ENCODE assay signal across 20 mouse cellular contexts in genomic region chr13:77256541-77256940, GRCm38 (mm10).
A peak's percentile ranks its signal among the peaks of the same experiment; 100 is the strongest.
DNase-seq lines count a peak whose midpoint lies in the region; ATAC-seq and TF ChIP-seq lines count a peak whose summit lies in the region.
"Had no signal": no experiment of that assay in that cellular context is flagged by ENCODE, and none has a peak within 500 bp of the region (broad histone marks: within the 10 kb centered on the region; RNA-seq: fewer than 3 reads in every experiment).

No protein-coding gene starts in this region.

- H3K9me3 ChIP-seq in limb, embryonic 11.5 days (ENCODE audit: control insufficient read depth, low read length), result no peaks in the 10 kb centered on the region
- H3K9me3 ChIP-seq in limb, embryonic 10.5 days (replicated peaks), result no peaks in the 10 kb centered on the region
- H3K9me3 ChIP-seq in MEL (replicated peaks; ENCODE audit: insufficient read depth, low read length), result no peaks in the 10 kb centered on the region
- H3K9me3 ChIP-seq in lung, postnatal 0 days (ENCODE audit: low read length), result no peaks in the 10 kb centered on the region
- H3K9me3 ChIP-seq: G1E had no signal

- H3K9ac ChIP-seq in limb, embryonic 11.5 days (ENCODE audit: low read length), result no peak overlapping the region
- no peak overlapping the region for H3K9ac ChIP-seq in MEL (ENCODE audit: control insufficient read depth, low read depth, low read length, poor library complexity, severe bottlenecking)
- H3K9ac ChIP-seq in lung, postnatal 0 days (replicated peaks; ENCODE audit: low read depth), result no peak overlapping the region

- H3K79me2 ChIP-seq in MEL (ENCODE audit: control insufficient read depth, insufficient read depth, low read length, poor library complexity), result no peaks in the 10 kb centered on the region

- no peaks in the 10 kb centered on the region for H3K4me1 ChIP-seq in limb, embryonic 11.5 days (ENCODE audit: control insufficient read depth, insufficient read depth, low read length)
- 0 out of 2 replicates have a peak, but pooled peaks cover 4% of the 10 kb centered on the region for H3K4me1 ChIP-seq in limb, embryonic 10.5 days
- H3K4me1 ChIP-seq in MEL (ENCODE audit: control insufficient read depth in 1 of 2, insufficient read depth in 2 of 2, low read length in 2 of 2), result peaks cover 6 to 8% of the 10 kb centered on the region in 2 experiments
- H3K4me1 ChIP-seq in lung, postnatal 0 days (ENCODE audit: insufficient read depth, low read depth, low read length), result no peaks in the 10 kb centered on the region

- no peak for TF ChIP-seq POLR2A in MEL (IDR thresholded peaks at IDR 0.05; ENCODE audit: control insufficient read depth in 1 of 2, insufficient read depth in 1 of 2, low read depth in 1 of 2, low read length in 2 of 2, poor library complexity in 1 of 2)

- no peak for TF ChIP-seq RAD21 in MEL (IDR thresholded peaks at IDR 0.05; ENCODE audit: low read depth, low read length)

- WGBS in limb, embryonic 11.5 days, result 67% methylated on average over 6 of the region's 6 CpGs
- 93% methylated on average over 6 of the region's 6 CpGs for WGBS in limb, embryonic 10.5 days
- WGBS in lung, postnatal 0 days, result 79% methylated on average over 6 of the region's 6 CpGs

- TF ChIP-seq EP300 in MEL (IDR thresholded peaks at IDR 0.05; ENCODE audit: low read depth in 1 of 2, low read length in 2 of 2), result peak in 1 of 2 experiments; percentile 67; a peak in 2 of 4 replicates
- TF ChIP-seq EP300 in lung, postnatal 0 days (IDR thresholded peaks at IDR 0.05), result no peak

- no peak overlapping the region for H3K27ac ChIP-seq in limb, embryonic 11.5 days (replicated peaks; ENCODE audit: low read depth, low read length)
- no peak overlapping the region for H3K27ac ChIP-seq in limb, embryonic 10.5 days
- peak overlapping the region; percentile 41; the same call in 1 of the 2 replicates for H3K27ac ChIP-seq in MEL (ENCODE audit: control insufficient read depth, low read depth, low read length)
- H3K27ac ChIP-seq in lung, postnatal 0 days (ENCODE audit: low read length), result no peak overlapping the region

- TF ChIP-seq CTCF in MEL (IDR thresholded peaks at IDR 0.05 in 2 of 3, conservative IDR thresholded peaks at IDR 0.05 in 1 of 3; ENCODE audit: control insufficient read depth in 1 of 3, insufficient read depth in 1 of 3, low read depth in 2 of 3, low read length in 3 of 3, poor library complexity in 1 of 3, severe bottlenecking in 1 of 3), result no peak
- no peak for TF ChIP-seq CTCF in lung, postnatal 0 days (IDR thresholded peaks at IDR 0.05)

- H3K36me3 ChIP-seq in limb, embryonic 11.5 days (ENCODE audit: control insufficient read depth, insufficient read depth, low read length), result no peaks in the 10 kb centered on the region
- no peaks in the 10 kb centered on the region for H3K36me3 ChIP-seq in limb, embryonic 10.5 days
- H3K36me3 ChIP-seq in MEL (ENCODE audit: control insufficient read depth in 1 of 2, insufficient read depth in 2 of 2, low read length in 2 of 2), result peaks cover 0 to 11% of the 10 kb centered on the region in 2 experiments; a peak in 2 of 4 replicates
- H3K36me3 ChIP-seq in lung, postnatal 0 days (ENCODE audit: insufficient read depth, low read length), result no peaks in the 10 kb centered on the region
- H3K36me3 ChIP-seq: G1E had no signal

- H3K27me3 ChIP-seq in limb, embryonic 11.5 days (ENCODE audit: control insufficient read depth, insufficient read depth, low read length), result no peaks in the 10 kb centered on the region
- H3K27me3 ChIP-seq in limb, embryonic 10.5 days (ENCODE audit: low read depth, poor library complexity, severe bottlenecking), result no peaks in the 10 kb centered on the region
- H3K27me3 ChIP-seq in MEL (ENCODE audit: control insufficient read depth in 1 of 2, insufficient read depth in 2 of 2, low read length in 2 of 2), result no peaks in the 10 kb centered on the region
- H3K27me3 ChIP-seq in lung, postnatal 0 days (replicated peaks; ENCODE audit: insufficient read depth, low read length), result no peaks in the 10 kb centered on the region
- H3K27me3 ChIP-seq: CH12.LX, Patski had no signal

- no peak overlapping the region for H3K4me2 ChIP-seq in limb, embryonic 11.5 days (ENCODE audit: low read depth, severe bottlenecking)
- no peak overlapping the region for H3K4me2 ChIP-seq in lung, postnatal 0 days (replicated peaks; ENCODE audit: low read depth, low read length)

- no peak overlapping the region for H3K4me3 ChIP-seq in limb, embryonic 11.5 days (ENCODE audit: low read depth, low read length)
- no peak overlapping the region for H3K4me3 ChIP-seq in limb, embryonic 10.5 days
- peak overlapping the region; percentile 16 to 26; a peak in 2 of 4 replicates for H3K4me3 ChIP-seq in MEL (ENCODE audit: control insufficient read depth in 1 of 2, insufficient read depth in 1 of 2, low read depth in 2 of 2, low read length in 2 of 2)
- H3K4me3 ChIP-seq in lung, postnatal 0 days (ENCODE audit: low read depth, low read length), result no peak overlapping the region

- ATAC-seq in limb, embryonic 11.5 days (ENCODE audit: insufficient number of reproducible peaks, low FRiP score, low TSS enrichment, low read depth), result 0 out of 2 replicates have a peak, but pooled peaks have one; percentile 44
- ATAC-seq in lung, postnatal 0 days, result no peak
- ATAC-seq: activated CD4-positive, CD25-positive, alpha-beta regulatory T cell, adult 4 months; CD4-positive, CD25-positive, alpha-beta regulatory T cell, adult 4 months; Patski had no signal

- no peak for DNase-seq in limb, embryonic 11.5 days (ENCODE audit: low spot score)
- DNase-seq in limb, embryonic 10.5 days (ENCODE audit: low spot score), result no peak
- DNase-seq in MEL (ENCODE audit: low read depth, low spot score), result peak; percentile 63
- no peak for DNase-seq in lung, postnatal 0 days (ENCODE audit: low spot score)
- DNase-seq: adrenal gland, adult 2 months; adrenal gland, adult 8-10 months; adrenal gland, postnatal 10 days; adrenal gland, postnatal 14 days; adrenal gland, postnatal 25 days; adrenal gland, postnatal 36 days; B cell, adult 2 months; cerebellum, adult 11 months; cerebellum, adult 11-12 months; cerebellum, adult 18-20 months; cerebellum, adult 2 months had no signal

TF ChIP-seq in MEL, 35 proteins besides CTCF, POLR2A, EP300 and RAD21:
- TF ChIP-seq GABPA (IDR thresholded peaks at IDR 0.05; ENCODE audit: low read depth, low read length) (no peak), NELFE (IDR thresholded peaks at IDR 0.05; ENCODE audit: low read depth, low read length) (no peak), MYB (IDR thresholded peaks at IDR 0.05; ENCODE audit: low read depth, low read length) (no peak), ETS1 (IDR thresholded peaks at IDR 0.05; ENCODE audit: low read depth, low read length) (no peak), GATA1 (IDR thresholded peaks at IDR 0.05; ENCODE audit: low read depth, low read length) (peak; percentile 46), MAZ (IDR thresholded peaks at IDR 0.05; ENCODE audit: low read depth, low read length) (no peak), NRF1 (IDR thresholded peaks at IDR 0.05; ENCODE audit: insufficient read depth, low read depth, low read length, poor library complexity, severe bottlenecking) (no peak), KAT2A (conservative IDR thresholded peaks at IDR 0.05; ENCODE audit: low read depth, low read length) (no peak), JUND (IDR thresholded peaks at IDR 0.05; ENCODE audit: low read depth, low read length) (no peak), MAFK (IDR thresholded peaks at IDR 0.05; ENCODE audit: borderline replicate concordance, low read depth, low read length) (no peak), MEF2A (IDR thresholded peaks at IDR 0.05; ENCODE audit: extremely low read depth, insufficient replicate concordance, low read depth, low read length, poor library complexity, severe bottlenecking) (no peak), RCOR1 (IDR thresholded peaks at IDR 0.05; ENCODE audit: low read depth, low read length) (0 out of 2 replicates have a peak, but pooled peaks have one; percentile 43), POLR2AphosphoS5 (IDR thresholded peaks at IDR 0.05; ENCODE audit: borderline replicate concordance, low read depth, low read length) (no peak), USF1 (IDR thresholded peaks at IDR 0.05; ENCODE audit: low read depth, low read length) (no peak), SIN3A (IDR thresholded peaks at IDR 0.05; ENCODE audit: low read length) (no peak), TAL1 (IDR thresholded peaks at IDR 0.05; ENCODE audit: low read length) (no peak), MYC (IDR thresholded peaks at IDR 0.05; ENCODE audit: low read depth, low read length) (no peak), BHLHE40 (IDR thresholded peaks at IDR 0.05; ENCODE audit: borderline replicate concordance, low read depth, low read length) (no peak), MXI1 (IDR thresholded peaks at IDR 0.05; ENCODE audit: low read depth, low read length) (peak; percentile 18; the same call in 1 of the 2 replicates), ZKSCAN1 (IDR thresholded peaks at IDR 0.05; ENCODE audit: low read depth, low read length) (no peak), HCFC1 (IDR thresholded peaks at IDR 0.05; ENCODE audit: low read depth, low read length) (no peak), CHD2 (IDR thresholded peaks at IDR 0.05; ENCODE audit: low read length) (no peak), E2F4 (IDR thresholded peaks at IDR 0.05; ENCODE audit: borderline replicate concordance, low read depth, low read length) (no peak), TCF12 (IDR thresholded peaks at IDR 0.05; ENCODE audit: low read depth, low read length) (no peak)

Comparison
In these comparisons a context has a peak if more than half of its experiments do, and no peak if none do; other contexts are left out.
1. H3K4me3 ChIP-seq: peak in MEL (2 of 2); none in limb, embryonic 11.5 days (single experiment), limb, embryonic 10.5 days (single experiment) and lung, postnatal 0 days (single experiment).